Mouse (Mus musculus) limb, embryonic 10.5 days (tissue): ENCODE results near the gene Gm13287. TPM values are rescaled to one million over a fixed set of nuclear protein-coding genes. Genes with fewer than 3 reads are reported as not detected.
"Not testable (repeated sequence)": the region's sequence is repeated elsewhere in the genome, so short reads cannot be mapped to it uniquely, and the experiment has no call there.

Experiments
- DNase-seq: peaks from one replicate; pipeline ENCODE4 v3.0.0-alpha.2; 2017; ENCODE audit warnings: low spot score
- H3K27ac ChIP-seq: fragments of 300-500 bp; sonication (generic); 2 replicates; pipeline ENCODE4 v1.5.1; 2016; ENCODE audit warnings: mild to moderate bottlenecking
- H3K27me3 ChIP-seq: fragments of 300-500 bp; sonication (generic); 2 replicates; pipeline ENCODE4 v1.6.1; 2016; ENCODE audit warnings: low read depth, mild to moderate bottlenecking; ENCODE audit not compliant: poor library complexity, severe bottlenecking
- H3K36me3 ChIP-seq: fragments of 300-500 bp; sonication (generic); 2 replicates; pipeline ENCODE4 v1.6.1; 2016; ENCODE audit warnings: mild to moderate bottlenecking, moderate library complexity
- H3K4me1 ChIP-seq: fragments of 300-500 bp; sonication (generic); 2 replicates; pipeline ENCODE4 v1.6.1; 2016
- H3K4me3 ChIP-seq: fragments of 300-500 bp; sonication (generic); 2 replicates; pipeline ENCODE4 v1.5.1; 2016; ENCODE audit warnings: mild to moderate bottlenecking, moderate library complexity
- H3K9me3 ChIP-seq: fragments of 300-500 bp; sonication (generic); replicated peaks from 2 replicates; pipeline ENCODE4 v1.6.1; 2016; ENCODE audit warnings: mild to moderate bottlenecking
- WGBS: fragments of 180-500 bp; shearing (Covaris S2); methylation state at CpG from one replicate; pipeline ENCODE4 v1.1.7; 2016; 5-methylcytosine and 5-hydroxymethylcytosine counted together
- polyA plus RNA-seq: library from polyadenylated mRNA; unstranded; fragments of >200 nt; fragmentation: Nextera tagmentation; extraction: Ambion mirVana; gene quantifications from 2 replicates; pipeline ENCODE4 v1.2.1, GENCODE M21; 2016

Gm13287 gene
- polyA plus RNA-seq, 1 experiment from 2014 or later: not detected

GRCm38 (mm10) chr4:88779550-88779949 lies 23.5 kb upstream of the Gm13287 start, which contains the start of gene Gm13272:
Gm13272 (plus strand) TSS chr4:88779850.
- WGBS: no CpG with 5 or more reads among the region's 29 CpGs
- H3K4me3 ChIP-seq, DNase-seq, H3K27ac ChIP-seq, H3K4me1 ChIP-seq, H3K9me3 ChIP-seq, H3K27me3 ChIP-seq, H3K36me3 ChIP-seq: not testable (repeated sequence)

GRCm38 (mm10) chr4:88780320-88780719 lies 22.7 kb upstream of the Gm13287 start:
- DNase-seq, H3K36me3 ChIP-seq, H3K9me3 ChIP-seq, H3K4me1 ChIP-seq, H3K27ac ChIP-seq, H3K4me3 ChIP-seq, H3K27me3 ChIP-seq: not testable (repeated sequence)
- WGBS: 54% methylated on average over 16 of the region's 18 CpGs

GRCm38 (mm10) chr4:88781831-88782230 lies 21.2 kb upstream of the Gm13287 start, which contains the start of gene Ifnz:
Ifnz (plus strand) TSS chr4:88782131.
- not testable (repeated sequence) for H3K9me3 ChIP-seq, DNase-seq, H3K4me1 ChIP-seq, H3K27ac ChIP-seq, H3K36me3 ChIP-seq, H3K27me3 ChIP-seq
- H3K4me3 ChIP-seq: peak within 1 kb of the TSS; percentile 31; the same call in 1 of the 2 replicates
- 18% methylated on average over 4 of the region's 7 CpGs for WGBS

GRCm38 (mm10) chr4:88782335-88782734 lies 20.7 kb upstream of the Gm13287 start:
- not testable (repeated sequence) for DNase-seq
- peak overlapping the region; percentile 31; the same call in 1 of the 2 replicates for H3K4me3 ChIP-seq
- WGBS: 0% methylated on average over 16 of the region's 31 CpGs

GRCm38 (mm10) chr4:88785409-88785808 lies 17.6 kb upstream of the Gm13287 start, which contains the start of gene Gm13276:
Gm13276 (plus strand) TSS chr4:88785709.
- not testable (repeated sequence) for DNase-seq, H3K9me3 ChIP-seq, H3K4me1 ChIP-seq, H3K36me3 ChIP-seq, H3K4me3 ChIP-seq, H3K27ac ChIP-seq, H3K27me3 ChIP-seq
- WGBS: no CpG with 5 or more reads among the region's 27 CpGs

More at GRCm38 (mm10) chr4:88782335-88782734, 20.7 kb upstream of the Gm13287 start:
- H3K27ac ChIP-seq, H3K4me1 ChIP-seq, H3K36me3 ChIP-seq, H3K27me3 ChIP-seq, H3K9me3 ChIP-seq: not testable (repeated sequence)

- not testable (repeated sequence) for H3K27ac ChIP-seq, DNase-seq, H3K9me3 ChIP-seq, H3K36me3 ChIP-seq, H3K4me3 ChIP-seq, H3K4me1 ChIP-seq, H3K27me3 ChIP-seq
- WGBS: 0% methylated on average over 4 of the region's 28 CpGs
These were observed 14.7 kb upstream of the Gm13287 start, which contains the start of gene Gm13277 for GRCm38 (mm10) chr4:88788402-88788801. Gm13277 (plus strand) TSS chr4:88788632.

GRCm38 (mm10) chr4:88791250-88791649 lies 11.8 kb upstream of the Gm13287 start, which contains the start of gene Gm13278:
Gm13278 (plus strand) TSS chr4:88791550.
- H3K4me3 ChIP-seq, DNase-seq, H3K27me3 ChIP-seq, H3K36me3 ChIP-seq, H3K9me3 ChIP-seq, H3K4me1 ChIP-seq, H3K27ac ChIP-seq: not testable (repeated sequence)
- WGBS: no CpG with 5 or more reads among the region's 28 CpGs

GRCm38 (mm10) chr4:88793936-88794675 lies 8.9 kb upstream of the Gm13287 start, which contains the start of gene Gm13275:
Gm13275 (plus strand) TSS chr4:88794487.
- 2% methylated on average over 21 of the region's 52 CpGs for WGBS
- not testable (repeated sequence) for H3K4me3 ChIP-seq, DNase-seq, H3K9me3 ChIP-seq, H3K27ac ChIP-seq, H3K36me3 ChIP-seq, H3K4me1 ChIP-seq, H3K27me3 ChIP-seq

GRCm38 (mm10) chr4:88797097-88797496 lies 6.0 kb upstream of the Gm13287 start, which contains the start of gene Gm13279:
Gm13279 (plus strand) TSS chr4:88797397.
- H3K4me3 ChIP-seq, H3K27me3 ChIP-seq, H3K27ac ChIP-seq, H3K9me3 ChIP-seq, DNase-seq, H3K4me1 ChIP-seq, H3K36me3 ChIP-seq: not testable (repeated sequence)
- no CpG with 5 or more reads among the region's 28 CpGs for WGBS

- not testable (repeated sequence) for H3K4me1 ChIP-seq, DNase-seq
- 9% methylated on average over 6 of the region's 7 CpGs for WGBS
These were observed 3.7 kb upstream of the Gm13287 start, which contains the start of gene Gm13285 for GRCm38 (mm10) chr4:88799365-88799764. Gm13285 (plus strand) TSS chr4:88799665.

GRCm38 (mm10) chr4:88805231-88805630 lies 2.2 kb downstream of the Gm13287 start, which contains the start of gene Gm13288:
Gm13288 (plus strand) TSS chr4:88805531.
- WGBS: no CpG with 5 or more reads among the region's 8 CpGs
- H3K4me3 ChIP-seq: not testable (repeated sequence)

More at GRCm38 (mm10) chr4:88799365-88799764, 3.7 kb upstream of the Gm13287 start, which contains the start of gene Gm13285:
- H3K36me3 ChIP-seq, H3K27me3 ChIP-seq, H3K4me3 ChIP-seq, H3K9me3 ChIP-seq, H3K27ac ChIP-seq: not testable (repeated sequence)

GRCm38 (mm10) chr4:88805761-88806160 lies 2.7 kb downstream of the Gm13287 start:
- H3K9me3 ChIP-seq, H3K4me1 ChIP-seq, H3K36me3 ChIP-seq, H3K27ac ChIP-seq, DNase-seq, H3K4me3 ChIP-seq: not testable (repeated sequence)
- peaks cover 10% of the 10 kb centered on the region for H3K27me3 ChIP-seq
- 0% methylated on average over 10 of the region's 34 CpGs for WGBS

More at GRCm38 (mm10) chr4:88805231-88805630, 2.2 kb downstream of the Gm13287 start, which contains the start of gene Gm13288:
- not testable (repeated sequence) for H3K36me3 ChIP-seq, H3K27ac ChIP-seq, H3K9me3 ChIP-seq, DNase-seq, H3K4me1 ChIP-seq
- peaks cover 10% of the 10 kb centered on the region for H3K27me3 ChIP-seq

GRCm38 (mm10) chr4:88815928-88816327 lies 12.9 kb downstream of the Gm13287 start, which contains the start of gene Ifna7:
Ifna7 (plus strand) TSS chr4:88816228.
- no peak within 1 kb of the TSS for H3K27ac ChIP-seq
- WGBS: 61% methylated on average over 3 of the region's 3 CpGs
- H3K4me1 ChIP-seq: no peaks in the 10 kb centered on the region
- H3K36me3 ChIP-seq: no peaks in the 10 kb centered on the region
- no peak for DNase-seq
- H3K9me3 ChIP-seq: no peaks in the 10 kb centered on the region
- H3K27me3 ChIP-seq: no peaks in the 10 kb centered on the region
- no peak within 1 kb of the TSS for H3K4me3 ChIP-seq
